Mouse (Mus musculus): ENCODE data around the gene Slc9b2. TPM values are rescaled to one million over a fixed set of nuclear protein-coding genes. Genes with fewer than 3 reads are reported as not detected.

Slc9b2 gene
- polyA plus RNA-seq, 1 experiment from 2014 or later = not detected

- DNase-seq (no peak), ATAC-seq (no peak)
- Histone ChIP-seq H3K4me3 (ENCODE audit: low read depth, low read length) (no peak overlapping the region), H3K4me1 (ENCODE audit: insufficient read depth) (no peaks in the 10 kb centered on the region), H3K27ac (ENCODE audit: low read depth) (no peak overlapping the region), H3K4me2 (ENCODE audit: low read depth, low read length) (no peak overlapping the region), H3K9ac (replicated peaks) (no peak overlapping the region), H3K27me3 (ENCODE audit: insufficient read depth, low read length) (no peaks in the 10 kb centered on the region), H3K36me3 (replicated peaks; ENCODE audit: insufficient read depth, low read length) (no peaks in the 10 kb centered on the region), H3K9me3 (ENCODE audit: low read length) (no peaks in the 10 kb centered on the region)
- 85% methylated on average over 9 of the region's 9 CpGs for WGBS (ENCODE audit: insufficient replicate concordance)
- no peak for TF ChIP-seq CTCF (IDR thresholded peaks at IDR 0.05; ENCODE audit: low read depth)
- TF ChIP-seq EP300 (IDR thresholded peaks at IDR 0.05; ENCODE audit: low read depth) = no peak
Observed at GRCm38 (mm10) chr3:135315720-135316425, 8.4 kb downstream of the Slc9b2 start.

DNA sequence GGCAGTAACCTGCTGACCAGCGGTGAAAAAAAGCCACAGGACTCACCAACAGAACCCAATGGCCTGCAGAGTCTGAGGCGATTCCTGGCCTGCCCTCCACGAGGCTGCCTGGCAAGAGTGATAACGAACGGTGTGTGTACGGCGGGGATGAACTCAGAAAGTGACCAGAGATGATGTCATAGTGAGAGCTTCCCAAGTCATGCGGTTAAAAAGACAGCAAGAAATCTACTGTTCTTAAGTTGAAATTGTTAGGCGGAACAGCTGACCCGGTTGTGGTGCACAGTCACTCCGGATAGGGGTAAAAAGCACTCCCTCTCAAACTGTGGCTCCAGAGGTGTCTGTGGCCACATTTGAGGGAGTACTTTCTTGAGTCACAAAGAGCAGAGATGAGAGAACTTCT is 10.8 kb downstream of the Slc9b2 start:
- Histone ChIP-seq H3K36me3 (replicated peaks; ENCODE audit: insufficient read depth, low read length) (no peaks in the 10 kb centered on the region), H3K4me3 (ENCODE audit: low read depth, low read length) (no peak overlapping the region), H3K27ac (ENCODE audit: low read depth) (no peak overlapping the region), H3K9ac (replicated peaks) (no peak overlapping the region), H3K4me2 (ENCODE audit: low read depth, low read length) (no peak overlapping the region), H3K4me1 (ENCODE audit: insufficient read depth) (no peaks in the 10 kb centered on the region), H3K27me3 (ENCODE audit: insufficient read depth, low read length) (no peaks in the 10 kb centered on the region), H3K9me3 (ENCODE audit: low read length) (no peaks in the 10 kb centered on the region)
- DNase-seq (no peak), ATAC-seq (no peak)
- 74% methylated on average over 11 of the region's 11 CpGs for WGBS (ENCODE audit: insufficient replicate concordance)
- TF ChIP-seq CTCF (IDR thresholded peaks at IDR 0.05; ENCODE audit: low read depth) (no peak), EP300 (IDR thresholded peaks at IDR 0.05; ENCODE audit: low read depth) (no peak)

DNA sequence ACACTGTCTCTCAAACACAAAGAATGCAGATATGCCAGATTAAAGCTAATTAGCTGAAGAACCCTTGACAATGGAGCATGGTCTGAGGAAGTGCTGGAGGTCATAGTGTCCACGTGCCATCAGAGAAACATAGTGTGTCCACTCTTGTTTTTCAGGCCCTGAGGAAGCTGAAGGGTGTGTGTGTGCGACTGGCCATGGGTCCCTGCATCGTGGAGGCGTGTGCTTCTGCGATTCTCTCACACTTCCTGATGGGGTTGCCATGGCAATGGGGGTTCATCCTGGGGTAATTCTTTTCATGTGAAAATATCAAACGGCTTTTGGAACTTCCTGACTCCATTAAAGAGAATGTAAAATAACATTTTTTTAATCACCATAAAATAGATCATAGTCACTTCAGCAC is 16.9 kb downstream of the Slc9b2 start:
- no peaks in the 10 kb centered on the region for H3K36me3 ChIP-seq (replicated peaks; ENCODE audit: insufficient read depth, low read length)
- H3K9ac ChIP-seq (replicated peaks) = no peak overlapping the region
- ATAC-seq = no peak
- H3K4me3 ChIP-seq (ENCODE audit: low read depth, low read length) = no peak overlapping the region
- no peak overlapping the region for H3K27ac ChIP-seq (ENCODE audit: low read depth)
- no peaks in the 10 kb centered on the region for H3K27me3 ChIP-seq (ENCODE audit: insufficient read depth, low read length)
- no peaks in the 10 kb centered on the region for H3K9me3 ChIP-seq (ENCODE audit: low read length)
- WGBS (ENCODE audit: insufficient replicate concordance) = 67% methylated on average over 6 of the region's 6 CpGs
- no peaks in the 10 kb centered on the region for H3K4me1 ChIP-seq (ENCODE audit: insufficient read depth)
- TF ChIP-seq EP300 (IDR thresholded peaks at IDR 0.05; ENCODE audit: low read depth) (no peak), CTCF (IDR thresholded peaks at IDR 0.05; ENCODE audit: low read depth) (no peak)
- no peak overlapping the region for H3K4me2 ChIP-seq (ENCODE audit: low read depth, low read length)
- no peak for DNase-seq

DNA sequence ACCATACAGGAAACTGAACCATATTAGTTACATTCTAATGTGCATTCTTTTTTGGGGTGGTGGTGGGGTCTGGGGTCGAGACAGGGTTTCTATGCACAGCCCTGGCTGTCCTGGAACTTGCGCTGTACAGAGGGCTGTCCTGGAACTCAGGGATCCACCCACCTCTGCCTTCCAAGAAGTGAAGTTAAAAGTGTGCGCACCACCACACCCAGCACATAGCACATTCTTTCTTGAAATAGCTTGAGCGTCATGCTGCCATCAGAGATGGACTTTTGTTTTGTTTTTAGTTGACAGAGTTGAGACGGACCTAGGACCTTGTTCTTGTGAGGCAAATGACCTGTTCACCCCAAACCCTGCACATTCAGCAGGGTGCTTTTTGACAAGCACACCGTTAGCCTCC is 19.7 kb downstream of the Slc9b2 start:
- no peaks in the 10 kb centered on the region for H3K9me3 ChIP-seq (ENCODE audit: low read length)
- no peak overlapping the region for H3K4me2 ChIP-seq (ENCODE audit: low read depth, low read length)
- no peak overlapping the region for H3K9ac ChIP-seq (replicated peaks)
- ATAC-seq (no peak), DNase-seq (no peak)
- 67% methylated on average over 6 of the region's 6 CpGs for WGBS (ENCODE audit: insufficient replicate concordance)
- H3K36me3 ChIP-seq (replicated peaks; ENCODE audit: insufficient read depth, low read length) = no peaks in the 10 kb centered on the region
- no peak overlapping the region for H3K27ac ChIP-seq (ENCODE audit: low read depth)
- no peak overlapping the region for H3K4me3 ChIP-seq (ENCODE audit: low read depth, low read length)
- no peaks in the 10 kb centered on the region for H3K4me1 ChIP-seq (ENCODE audit: insufficient read depth)
- no peaks in the 10 kb centered on the region for H3K27me3 ChIP-seq (ENCODE audit: insufficient read depth, low read length)
- TF ChIP-seq CTCF (IDR thresholded peaks at IDR 0.05; ENCODE audit: low read depth) = no peak
- no peak for TF ChIP-seq EP300 (IDR thresholded peaks at IDR 0.05; ENCODE audit: low read depth)

GRCm38 (mm10) chr3:135327601-135328000 is 20.1 kb downstream of the Slc9b2 start:
- WGBS (ENCODE audit: insufficient replicate concordance) = 49% methylated on average over 2 of the region's 2 CpGs
- Histone ChIP-seq H3K9me3 (ENCODE audit: low read length) (no peaks in the 10 kb centered on the region), H3K4me1 (ENCODE audit: insufficient read depth) (no peaks in the 10 kb centered on the region), H3K27ac (ENCODE audit: low read depth) (no peak overlapping the region), H3K36me3 (replicated peaks; ENCODE audit: insufficient read depth, low read length) (no peaks in the 10 kb centered on the region), H3K9ac (replicated peaks) (no peak overlapping the region), H3K27me3 (ENCODE audit: insufficient read depth, low read length) (no peaks in the 10 kb centered on the region), H3K4me2 (ENCODE audit: low read depth, low read length) (no peak overlapping the region), H3K4me3 (ENCODE audit: low read depth, low read length) (no peak overlapping the region)
- ATAC-seq (no peak), DNase-seq (no peak)
- TF ChIP-seq EP300 (IDR thresholded peaks at IDR 0.05; ENCODE audit: low read depth) = no peak
- peak; percentile 47 for TF ChIP-seq CTCF (IDR thresholded peaks at IDR 0.05; ENCODE audit: low read depth)

DNA sequence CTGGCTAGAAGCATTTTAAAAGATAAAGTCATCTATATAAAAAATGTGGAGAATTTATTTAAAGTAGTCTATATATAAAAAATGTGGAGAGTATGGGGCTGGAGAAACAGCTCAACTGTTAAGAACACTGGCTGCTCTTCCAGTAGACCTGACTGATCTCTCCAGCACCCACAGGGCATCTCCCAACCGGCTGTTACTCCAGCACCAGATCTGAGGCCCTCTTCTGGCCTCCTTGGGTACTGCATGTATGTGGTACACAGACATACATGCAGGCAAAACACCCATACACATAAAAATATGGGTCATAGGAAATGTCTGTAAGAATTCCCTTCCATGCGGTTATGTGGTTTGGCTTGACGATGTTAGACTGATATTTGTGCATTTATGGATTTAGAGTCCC is 21.1 kb downstream of the Slc9b2 start:
- ATAC-seq (no peak), DNase-seq (peak; percentile 76)
- TF ChIP-seq CTCF (IDR thresholded peaks at IDR 0.05; ENCODE audit: low read depth) (peak; percentile 75), EP300 (IDR thresholded peaks at IDR 0.05; ENCODE audit: low read depth) (no peak)

More for the DNA sequence above, 21.1 kb downstream of the Slc9b2 start:
- Histone ChIP-seq H3K4me1 (ENCODE audit: insufficient read depth) (no peaks in the 10 kb centered on the region), H3K4me3 (ENCODE audit: low read depth, low read length) (no peak overlapping the region), H3K36me3 (replicated peaks; ENCODE audit: insufficient read depth, low read length) (no peaks in the 10 kb centered on the region), H3K27ac (ENCODE audit: low read depth) (no peak overlapping the region), H3K9me3 (ENCODE audit: low read length) (no peaks in the 10 kb centered on the region), H3K4me2 (ENCODE audit: low read depth, low read length) (no peak overlapping the region), H3K27me3 (ENCODE audit: insufficient read depth, low read length) (no peaks in the 10 kb centered on the region), H3K9ac (replicated peaks) (no peak overlapping the region)
- WGBS (ENCODE audit: insufficient replicate concordance) = 35% methylated on average over 3 of the region's 3 CpGs

Data from liver, postnatal 0 days (tissue).